Mouse (Mus musculus) myocyte (in vitro differentiated cells): ENCODE data around the gene Gm17482.

ENCODE experiments used
- CEBPB ChIP-seq: IDR thresholded peaks from 2 replicates; pipeline ENCODE4 v1.6.1; 2011; ENCODE audit warnings: mild to moderate bottlenecking, moderate library complexity; ENCODE audit not compliant: poor library complexity, insufficient read depth, severe bottlenecking
- MYOG ChIP-seq, 3 experiments: IDR thresholded peaks; one replicate each; pipeline ENCODE4 v1.6.1; 2011; ENCODE audit warnings: control low read depth in 2 of 3, low read depth in 2 of 3, mild to moderate bottlenecking in 2 of 3; ENCODE audit not compliant: insufficient read length in 2 of 3, control insufficient read depth in 1 of 3, insufficient read depth in 1 of 3
- POLR2A ChIP-seq: IDR thresholded peaks from one replicate; pipeline ENCODE4 v1.6.1; 2011; ENCODE audit warnings: low read depth, mild to moderate bottlenecking, control low read depth, moderate library complexity; ENCODE audit not compliant: insufficient read length
- TCF12 ChIP-seq: IDR thresholded peaks from one replicate; pipeline ENCODE4 v1.6.1; 2011; ENCODE audit warnings: mild to moderate bottlenecking, control low read depth; ENCODE audit not compliant: poor library complexity, insufficient read depth, severe bottlenecking
- TCF3 ChIP-seq: IDR thresholded peaks from one replicate; pipeline ENCODE4 v1.6.1; 2011; ENCODE audit warnings: low read depth, control low read depth; ENCODE audit not compliant: insufficient read length

- TF ChIP-seq CEBPB (no peak), TCF3 (no peak), POLR2A (no peak), TCF12 (no peak), MYOG (IDR thresholded peaks at IDR 0.05; ENCODE audit: control insufficient read depth in 1 of 3, insufficient read depth in 1 of 3, insufficient read length in 2 of 3, low read depth in 2 of 3) (no peak)
These were observed 59.3 kb downstream of the Gm17482 start for GRCm38 (mm10) chr6:115286441-115286840.
